Mouse (Mus musculus): Measurements from ENCODE around the gene Zap70. TPM values are rescaled to one million over a fixed set of nuclear protein-coding genes. Genes with fewer than 3 reads are reported as not detected.

The Zap70 gene
- polyA plus RNA-seq, 1 experiment from 2014 or later: 0.33 TPM

DNA sequence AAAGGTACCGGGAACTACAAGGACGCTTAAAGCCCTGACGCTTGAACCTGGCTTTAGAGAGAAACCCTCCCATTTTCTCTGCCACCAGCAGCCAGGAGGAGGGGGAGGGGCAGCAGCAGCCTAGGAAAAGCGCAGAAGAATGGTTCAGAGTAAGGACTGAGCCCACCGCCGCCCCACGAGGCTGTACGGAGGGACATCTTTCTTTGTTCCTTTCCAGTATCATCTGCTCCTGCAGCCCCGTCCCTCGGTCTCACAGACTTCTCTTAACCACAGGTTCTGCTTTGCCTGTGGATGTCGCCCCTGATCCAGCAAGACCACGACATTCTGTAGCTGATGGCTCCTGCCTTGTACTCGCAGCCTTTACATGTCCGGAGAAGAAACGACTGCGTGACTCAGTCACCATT is 23.6 kb downstream of the Zap70 start:
- H3K27ac ChIP-seq: peak overlapping the region; percentile 66; the same call in 1 of the 2 replicates

DNA sequence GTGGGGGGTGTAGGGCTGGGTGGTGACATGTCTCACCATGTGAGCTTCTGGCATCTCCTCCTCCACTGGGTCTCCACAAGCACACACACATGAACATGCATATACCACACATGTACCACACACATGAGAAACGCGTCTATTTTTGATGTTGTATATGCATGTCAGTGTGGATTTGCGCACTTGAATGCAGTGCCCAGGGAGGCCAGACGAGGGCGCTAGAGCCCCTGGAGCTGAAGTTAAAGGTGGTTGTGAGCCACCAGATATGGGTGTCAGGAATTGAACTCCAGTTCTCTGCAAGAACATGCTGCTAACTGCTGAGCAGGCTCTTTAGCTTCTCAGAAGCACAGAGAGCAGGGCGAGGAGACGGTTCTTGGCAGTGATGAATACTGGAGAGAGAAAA is 24.8 kb downstream of the Zap70 start:
- Histone ChIP-seq H3K4me1 (peaks cover 13% of the 10 kb centered on the region), H3K27me3 (ENCODE audit: poor library complexity, severe bottlenecking) (peaks cover 22% of the 10 kb centered on the region), H3K27ac (no peak overlapping the region), H3K36me3 (replicated peaks) (peaks cover 8% of the 10 kb centered on the region), H3K4me3 (no peak overlapping the region), H3K9me3 (no peaks in the 10 kb centered on the region)
- WGBS: 93% methylated on average over 7 of the region's 7 CpGs
- DNase-seq (ENCODE audit: extremely low spot score, low spot score): no peak

More for the DNA sequence above, 23.6 kb downstream of the Zap70 start:
- H3K27me3 ChIP-seq (ENCODE audit: poor library complexity, severe bottlenecking): peaks cover 22% of the 10 kb centered on the region
- H3K4me1 ChIP-seq: peaks cover 13% of the 10 kb centered on the region
- peak overlapping the region; percentile 56 for H3K4me3 ChIP-seq
- H3K9me3 ChIP-seq: no peaks in the 10 kb centered on the region
- H3K36me3 ChIP-seq (replicated peaks): no peaks in the 10 kb centered on the region
- DNase-seq (ENCODE audit: extremely low spot score, low spot score): peak; percentile 42
- 2% methylated on average over 16 of the region's 16 CpGs for WGBS

DNA sequence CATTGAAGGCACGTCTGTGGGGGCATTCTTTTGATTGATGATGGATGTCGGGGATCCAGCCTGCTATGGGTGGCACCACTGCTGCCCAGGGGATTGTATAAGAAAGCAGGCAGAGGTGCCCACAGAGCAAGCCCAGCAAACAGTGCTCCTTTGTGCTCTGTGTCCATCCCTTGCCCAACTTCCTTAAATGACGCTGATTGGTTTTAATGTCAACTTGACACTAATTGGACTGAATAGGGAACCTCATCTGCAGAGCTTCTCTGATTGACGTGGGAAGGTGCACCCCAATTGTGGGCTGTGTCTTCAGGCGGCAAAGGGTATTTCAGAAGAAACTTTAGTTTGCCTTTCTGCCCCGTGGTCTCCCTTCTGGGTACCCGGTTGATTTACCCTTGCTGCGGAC is 27.8 kb downstream of the Zap70 start:
- 86% methylated on average over 8 of the region's 8 CpGs for WGBS
- H3K27me3 ChIP-seq (ENCODE audit: poor library complexity, severe bottlenecking): peaks cover 17% of the 10 kb centered on the region

DNA sequence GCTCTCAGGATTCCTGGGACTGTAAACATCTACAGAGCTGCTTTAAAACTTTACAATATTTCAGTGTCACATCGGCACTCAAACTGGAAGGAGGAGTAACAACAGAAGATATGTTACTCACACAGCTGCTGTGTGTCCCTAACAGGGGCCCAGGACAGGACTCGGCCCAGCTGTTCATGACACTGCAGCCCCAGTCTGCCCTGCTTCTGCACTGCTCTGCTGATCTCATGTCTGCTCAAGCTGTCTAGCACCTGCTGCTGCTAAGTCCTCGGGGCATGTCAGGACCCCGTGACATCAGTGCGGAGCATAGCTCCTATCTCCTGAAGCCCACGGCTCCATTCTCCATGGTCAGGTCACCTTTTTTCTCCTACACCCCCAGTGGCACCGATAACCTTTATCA is 35.1 kb downstream of the Zap70 start:
- Histone ChIP-seq H3K4me3 (no peak overlapping the region), H3K9me3 (no peaks in the 10 kb centered on the region), H3K27me3 (ENCODE audit: poor library complexity, severe bottlenecking) (no peaks in the 10 kb centered on the region), H3K36me3 (replicated peaks) (peaks cover 96% of the 10 kb centered on the region), H3K4me1 (no peaks in the 10 kb centered on the region), H3K27ac (no peak overlapping the region)
- WGBS: 95% methylated on average over 7 of the region's 7 CpGs
- DNase-seq (ENCODE audit: extremely low spot score, low spot score): no peak

More for the DNA sequence above, 27.8 kb downstream of the Zap70 start:
- Histone ChIP-seq H3K4me1 (peaks cover 13% of the 10 kb centered on the region), H3K4me3 (no peak overlapping the region), H3K27ac (no peak overlapping the region), H3K36me3 (replicated peaks) (peaks cover 37% of the 10 kb centered on the region), H3K9me3 (no peaks in the 10 kb centered on the region)
- no peak for DNase-seq (ENCODE audit: extremely low spot score, low spot score)

DNA sequence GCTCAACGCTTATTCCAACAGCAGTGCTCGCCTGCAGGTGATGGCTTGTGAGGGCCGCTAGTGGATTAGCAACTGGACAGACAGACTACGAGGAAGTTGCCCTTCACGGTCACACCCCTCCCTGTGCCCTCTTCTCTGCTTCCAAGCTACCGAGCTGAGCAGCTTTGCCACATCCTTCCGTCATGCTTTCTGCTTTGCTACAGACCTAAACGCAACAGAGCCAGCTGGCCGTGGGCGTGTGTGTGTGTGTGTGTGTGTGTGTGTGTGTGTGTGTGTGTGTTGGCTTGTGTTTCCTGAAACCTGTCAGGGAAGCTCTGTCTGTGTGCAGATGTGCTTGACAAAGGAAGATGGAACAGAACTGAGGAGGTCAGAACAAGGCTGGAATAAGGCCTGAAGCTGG is 35.9 kb downstream of the Zap70 start:
- 90% methylated on average over 10 of the region's 10 CpGs for WGBS
- DNase-seq (ENCODE audit: extremely low spot score, low spot score): no peak

DNA sequence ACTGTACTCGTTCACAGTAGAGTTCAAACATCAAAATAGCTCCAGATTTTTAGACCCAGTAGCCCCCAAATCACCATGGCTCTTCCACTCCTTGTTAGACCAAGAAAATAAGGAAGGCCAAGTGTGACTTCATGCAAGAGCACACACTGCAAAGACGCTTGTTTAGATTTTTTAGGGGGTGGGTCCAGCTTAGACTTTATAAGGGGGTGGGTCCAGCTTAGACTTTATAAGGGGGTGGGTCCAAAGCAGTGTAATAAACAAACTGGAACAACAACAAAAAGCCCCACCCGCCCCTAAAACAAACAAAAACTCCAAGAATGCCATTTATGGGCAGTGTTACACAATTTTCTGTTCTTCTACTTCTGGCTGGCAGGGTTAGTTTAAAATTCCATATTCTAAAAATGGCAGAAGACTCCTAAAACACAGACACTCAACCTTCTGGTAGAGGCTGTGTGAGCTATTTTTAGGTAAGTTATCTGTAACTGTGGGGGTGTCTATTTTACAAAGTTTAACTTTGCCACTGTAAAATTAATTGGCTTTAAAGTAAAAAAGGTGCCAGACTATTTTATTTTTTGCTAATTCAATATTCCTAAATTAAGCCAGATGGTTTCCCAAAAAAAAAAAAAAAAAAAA is 38.9 kb downstream of the Zap70 start:
- no peak overlapping the region for H3K4me3 ChIP-seq
- no peaks in the 10 kb centered on the region for H3K27me3 ChIP-seq (ENCODE audit: poor library complexity, severe bottlenecking)
- H3K27ac ChIP-seq: no peak overlapping the region
- 82% methylated on average over 3 of the region's 3 CpGs for WGBS
- no peaks in the 10 kb centered on the region for H3K9me3 ChIP-seq
- no peak for DNase-seq (ENCODE audit: extremely low spot score, low spot score)
- no peaks in the 10 kb centered on the region for H3K4me1 ChIP-seq
- peaks cover 93% of the 10 kb centered on the region for H3K36me3 ChIP-seq (replicated peaks)

More for the DNA sequence above, 35.9 kb downstream of the Zap70 start:
- Histone ChIP-seq H3K27ac (no peak overlapping the region), H3K9me3 (no peaks in the 10 kb centered on the region), H3K36me3 (replicated peaks) (peaks cover 96% of the 10 kb centered on the region), H3K4me3 (no peak overlapping the region), H3K4me1 (no peaks in the 10 kb centered on the region), H3K27me3 (ENCODE audit: poor library complexity, severe bottlenecking) (no peaks in the 10 kb centered on the region)

DNA sequence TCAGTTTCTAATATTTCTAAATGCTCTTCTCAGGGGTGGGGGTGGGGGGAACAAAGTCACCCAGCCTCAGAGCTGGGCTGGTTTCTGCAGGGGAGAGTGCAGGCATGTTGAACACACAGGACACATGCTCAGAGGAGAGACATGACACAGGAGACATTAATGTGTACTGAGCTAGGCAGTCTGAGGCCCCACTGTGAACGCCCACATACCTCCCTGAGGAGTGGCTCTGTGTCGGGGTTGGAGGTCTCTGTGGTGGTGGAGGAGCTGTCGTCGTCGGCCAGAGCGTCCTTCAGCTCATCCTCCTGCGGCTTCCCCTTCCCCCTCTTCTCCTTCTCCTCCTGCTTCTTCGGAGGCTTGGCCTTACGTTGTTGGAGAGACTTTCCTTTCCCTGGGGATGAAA is 42.7 kb downstream of the Zap70 start:
- no peak for DNase-seq (ENCODE audit: extremely low spot score, low spot score)
- Histone ChIP-seq H3K27ac (no peak overlapping the region), H3K4me3 (no peak overlapping the region), H3K4me1 (no peaks in the 10 kb centered on the region), H3K36me3 (replicated peaks) (peaks cover 93% of the 10 kb centered on the region), H3K9me3 (no peaks in the 10 kb centered on the region), H3K27me3 (ENCODE audit: poor library complexity, severe bottlenecking) (no peaks in the 10 kb centered on the region)
- 88% methylated on average over 9 of the region's 9 CpGs for WGBS

DNA sequence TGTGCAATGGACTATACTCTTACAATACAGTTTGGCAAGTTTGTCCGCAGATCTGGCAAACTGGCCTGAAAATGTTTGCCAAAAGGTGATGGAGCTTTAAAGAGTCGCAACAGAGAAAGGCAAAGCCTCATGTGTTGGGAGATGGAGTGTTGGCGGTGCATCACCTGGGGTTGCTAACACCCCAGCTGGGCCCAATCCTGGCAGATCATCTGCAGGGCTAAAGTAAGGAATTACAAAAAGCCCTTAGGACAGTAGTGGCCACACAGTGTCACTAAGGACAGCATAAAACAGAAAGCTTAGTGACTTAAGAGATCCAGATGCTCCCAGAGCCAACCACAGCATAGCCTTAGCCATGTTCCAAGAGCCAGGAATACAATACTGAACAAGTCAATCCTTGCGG is 43.2 kb downstream of the Zap70 start:
- Histone ChIP-seq H3K27me3 (ENCODE audit: poor library complexity, severe bottlenecking) (no peaks in the 10 kb centered on the region), H3K36me3 (replicated peaks) (peaks cover 93% of the 10 kb centered on the region), H3K4me1 (no peaks in the 10 kb centered on the region), H3K27ac (no peak overlapping the region), H3K4me3 (no peak overlapping the region), H3K9me3 (no peaks in the 10 kb centered on the region)
- DNase-seq (ENCODE audit: extremely low spot score, low spot score): no peak
- 96% methylated on average over 4 of the region's 4 CpGs for WGBS

DNA sequence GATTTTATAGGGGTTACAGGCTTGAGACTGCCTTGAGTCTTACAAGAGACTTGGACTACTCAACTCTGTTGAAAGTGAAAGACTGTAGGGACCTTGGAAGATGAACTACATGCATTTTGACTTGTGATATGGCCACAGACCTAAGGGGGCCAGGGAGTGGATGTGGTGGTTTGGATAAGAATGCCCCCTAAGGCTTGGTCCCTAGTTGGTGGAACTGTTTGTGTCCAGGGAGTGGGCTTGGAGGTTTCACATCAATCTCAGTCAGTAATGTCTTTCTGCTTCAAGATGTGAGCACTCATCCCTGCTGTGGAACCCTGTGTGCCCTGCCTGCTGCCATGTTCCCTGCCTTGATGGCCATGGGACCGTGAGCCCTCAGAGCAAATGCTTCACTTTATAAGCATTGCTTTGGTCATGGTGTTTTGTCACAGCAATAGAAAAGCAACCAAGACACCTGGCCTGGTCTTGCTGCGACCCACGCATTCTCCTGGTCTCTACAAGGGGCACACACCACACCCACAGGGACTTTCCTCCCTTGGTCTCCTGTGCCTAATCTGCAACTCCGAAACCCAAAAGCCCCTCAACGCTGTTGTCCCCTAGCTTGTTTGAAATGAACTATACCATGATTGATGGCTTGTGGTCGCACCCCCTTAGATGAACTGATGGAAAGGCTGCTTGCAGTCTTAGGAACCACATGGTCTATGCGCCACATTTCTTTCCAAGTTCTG is 44.7 kb downstream of the Zap70 start:
- no peak for DNase-seq (ENCODE audit: extremely low spot score, low spot score)
- H3K36me3 ChIP-seq (replicated peaks): peaks cover 97% of the 10 kb centered on the region
- no peaks in the 10 kb centered on the region for H3K27me3 ChIP-seq (ENCODE audit: poor library complexity, severe bottlenecking)
- no peaks in the 10 kb centered on the region for H3K9me3 ChIP-seq
- WGBS: 94% methylated on average over 7 of the region's 7 CpGs
- no peak overlapping the region for H3K27ac ChIP-seq
- H3K4me3 ChIP-seq: no peak overlapping the region
- H3K4me1 ChIP-seq: no peaks in the 10 kb centered on the region

DNA sequence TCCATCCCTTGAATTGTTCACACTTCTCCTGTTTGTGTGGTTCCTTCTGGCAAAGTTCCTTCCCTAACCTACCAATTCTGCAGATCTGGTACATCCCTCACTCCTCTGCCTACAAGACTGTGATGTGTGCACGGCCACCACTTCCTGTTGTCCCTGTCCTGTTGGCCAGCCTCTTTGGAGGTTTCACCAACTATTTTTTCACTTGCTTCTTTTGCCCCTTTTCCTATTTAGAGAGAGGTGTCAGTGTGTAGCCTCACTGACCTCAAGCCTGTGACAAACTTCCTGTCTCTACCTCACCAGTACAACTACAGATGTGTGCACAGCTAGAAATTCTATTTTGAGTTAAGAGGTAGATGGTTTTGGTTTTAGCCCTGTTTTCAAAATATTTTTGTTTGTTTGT is 45.5 kb downstream of the Zap70 start:
- Histone ChIP-seq H3K4me3 (no peak overlapping the region), H3K27me3 (ENCODE audit: poor library complexity, severe bottlenecking) (no peaks in the 10 kb centered on the region), H3K9me3 (no peaks in the 10 kb centered on the region), H3K36me3 (replicated peaks) (peaks cover 97% of the 10 kb centered on the region), H3K4me1 (no peaks in the 10 kb centered on the region), H3K27ac (no peak overlapping the region)
- WGBS: 91% methylated on average over 1 of the region's 1 CpGs
- no peak for DNase-seq (ENCODE audit: extremely low spot score, low spot score)

DNA sequence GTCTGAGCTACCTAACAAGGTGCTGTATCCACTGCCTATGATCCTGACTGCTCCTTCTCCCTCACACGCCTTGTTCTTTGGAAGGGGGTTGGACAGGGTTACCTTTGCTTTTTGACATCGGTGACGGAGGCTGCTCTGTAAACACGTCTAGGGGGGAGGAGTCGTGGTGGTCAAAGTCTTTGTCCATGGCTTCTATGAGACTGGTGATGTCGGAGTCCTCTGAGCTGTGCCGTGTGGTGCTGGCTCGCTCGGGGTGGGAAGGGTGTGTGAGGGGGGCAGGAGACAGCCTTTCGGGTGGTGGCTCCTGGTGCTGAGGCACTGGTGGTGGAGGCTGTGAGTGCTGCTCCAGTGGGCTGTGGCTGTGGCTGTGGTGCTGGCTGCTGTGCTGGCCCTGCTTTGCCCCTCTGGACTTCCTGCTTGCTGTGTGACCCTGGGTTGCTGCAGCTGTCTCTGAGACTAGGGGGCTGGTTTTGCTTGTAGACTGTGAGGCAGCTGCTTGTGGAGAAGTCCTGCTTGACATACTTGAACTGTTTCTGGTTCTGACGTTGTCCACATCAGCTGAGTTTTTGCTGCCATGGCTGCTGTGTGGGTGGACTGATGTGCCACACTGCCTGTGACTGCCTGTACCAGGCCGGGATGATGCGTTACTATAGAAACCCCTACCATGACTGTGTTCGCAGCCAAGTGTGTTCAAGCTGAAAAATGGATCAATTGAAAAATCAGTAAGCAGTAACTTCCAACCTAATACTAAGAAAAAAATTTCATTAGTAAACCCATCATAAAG is 46.4 kb downstream of the Zap70 start:
- Histone ChIP-seq H3K4me3 (no peak overlapping the region), H3K4me1 (no peaks in the 10 kb centered on the region), H3K36me3 (replicated peaks) (peaks cover 100% of the 10 kb centered on the region), H3K27me3 (ENCODE audit: poor library complexity, severe bottlenecking) (no peaks in the 10 kb centered on the region), H3K27ac (no peak overlapping the region), H3K9me3 (no peaks in the 10 kb centered on the region)
- WGBS: 96% methylated on average over 14 of the region's 14 CpGs
- DNase-seq (ENCODE audit: extremely low spot score, low spot score): no peak

DNA sequence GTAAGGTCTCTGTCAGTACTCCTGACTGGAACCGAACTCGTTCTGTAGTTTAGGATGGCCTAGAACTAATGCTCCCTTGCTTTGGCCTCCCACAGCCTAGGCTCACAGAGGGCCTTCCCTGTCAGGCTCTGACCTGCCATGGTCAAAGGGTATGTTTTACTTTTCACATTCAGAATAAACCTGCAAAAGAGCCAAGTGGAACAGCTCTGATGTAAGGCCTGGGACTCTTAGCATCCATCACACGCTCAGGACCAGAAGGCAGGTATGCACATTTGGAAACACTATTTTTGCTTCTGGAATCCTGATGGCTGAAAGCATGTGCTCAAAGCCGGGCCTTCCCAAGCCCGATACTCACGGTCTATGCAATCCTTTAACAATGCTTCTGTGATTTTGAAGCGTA is 50.2 kb downstream of the Zap70 start:
- 94% methylated on average over 7 of the region's 7 CpGs for WGBS
- no peak for DNase-seq (ENCODE audit: extremely low spot score, low spot score)
- Histone ChIP-seq H3K4me3 (no peak overlapping the region), H3K4me1 (no peaks in the 10 kb centered on the region), H3K36me3 (replicated peaks) (peaks cover 98% of the 10 kb centered on the region), H3K27ac (no peak overlapping the region), H3K9me3 (no peaks in the 10 kb centered on the region), H3K27me3 (ENCODE audit: poor library complexity, severe bottlenecking) (no peaks in the 10 kb centered on the region)

DNA sequence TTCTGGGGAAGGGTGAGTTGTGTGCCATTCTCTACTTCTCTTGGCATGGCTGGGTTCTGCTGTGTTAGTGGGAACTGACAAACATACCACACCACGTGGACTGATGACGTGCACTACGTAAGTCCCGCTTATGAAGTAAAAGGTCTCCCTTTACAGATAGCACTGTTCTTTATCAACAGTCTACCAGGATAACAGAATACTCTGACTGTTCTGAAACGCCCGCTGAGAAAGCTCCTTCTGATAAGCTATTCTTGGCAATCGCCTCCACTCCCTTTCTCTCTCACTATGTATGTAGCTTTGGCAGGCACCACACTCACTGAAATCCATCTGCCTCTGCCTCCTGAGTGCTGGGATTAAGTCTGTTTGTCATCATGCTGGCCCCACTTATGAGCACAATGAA is 51.8 kb downstream of the Zap70 start:
- Histone ChIP-seq H3K36me3 (replicated peaks) (peaks cover 98% of the 10 kb centered on the region), H3K9me3 (no peaks in the 10 kb centered on the region), H3K4me3 (no peak overlapping the region), H3K27ac (no peak overlapping the region), H3K27me3 (ENCODE audit: poor library complexity, severe bottlenecking) (no peaks in the 10 kb centered on the region), H3K4me1 (no peaks in the 10 kb centered on the region)
- DNase-seq (ENCODE audit: extremely low spot score, low spot score): no peak
- WGBS: 97% methylated on average over 7 of the region's 7 CpGs
